Mouse (Mus musculus): ENCODE results near the gene Mfng. TPM values are rescaled to one million over a fixed set of nuclear protein-coding genes. Genes with fewer than 3 reads are reported as not detected.

Gene Mfng
- total RNA-seq, 2 experiments from 2014 or later: 5.1 to 21.8 TPM

DNA sequence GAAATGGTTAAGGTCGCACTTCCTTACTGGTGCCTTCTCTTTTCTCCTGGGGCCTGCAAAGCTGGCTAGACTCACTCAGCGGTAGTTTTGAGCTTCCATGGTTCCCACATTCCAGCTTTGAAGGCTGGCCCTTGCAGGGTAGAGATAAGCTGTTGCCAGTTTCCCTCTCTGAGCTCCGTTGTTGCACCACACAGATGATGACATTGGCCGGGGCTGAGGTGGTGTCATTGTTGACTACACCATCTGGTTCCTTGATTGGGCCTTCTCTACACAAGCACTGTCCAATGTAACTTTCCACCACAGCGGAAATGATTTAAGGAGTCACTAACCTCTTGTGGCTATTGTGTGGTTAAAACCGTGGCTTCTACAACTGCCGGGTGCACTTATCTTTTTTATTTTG is 52.7 kb downstream of the Mfng start:
- peak; percentile 56 for ATAC-seq (replicated peaks; ENCODE audit: low FRiP score, low TSS enrichment, poor library complexity, severe bottlenecking)

DNA sequence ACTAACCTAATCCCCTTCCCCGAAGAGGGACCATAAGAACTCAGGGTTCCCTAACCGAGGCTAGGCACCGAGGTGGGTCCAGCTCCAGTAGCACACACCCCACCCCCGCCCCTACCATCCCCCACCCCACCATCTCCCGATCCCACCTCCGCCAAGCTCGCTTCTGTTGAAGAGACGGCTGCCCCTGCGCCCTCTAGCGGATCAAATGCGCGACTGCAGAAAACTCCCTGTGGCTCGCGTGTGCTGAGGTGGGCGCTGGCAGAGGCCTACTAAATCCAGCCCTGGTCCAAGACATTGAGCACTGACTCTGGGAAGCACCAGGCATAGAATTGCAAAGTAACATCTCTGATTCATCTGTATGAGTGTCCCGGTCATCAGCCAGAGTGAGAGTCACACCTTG is 53.2 kb downstream of the Mfng start:
- ATAC-seq (replicated peaks; ENCODE audit: low FRiP score, low TSS enrichment, poor library complexity, severe bottlenecking): peak; percentile 62; the same call in 1 of the 2 replicates

DNA sequence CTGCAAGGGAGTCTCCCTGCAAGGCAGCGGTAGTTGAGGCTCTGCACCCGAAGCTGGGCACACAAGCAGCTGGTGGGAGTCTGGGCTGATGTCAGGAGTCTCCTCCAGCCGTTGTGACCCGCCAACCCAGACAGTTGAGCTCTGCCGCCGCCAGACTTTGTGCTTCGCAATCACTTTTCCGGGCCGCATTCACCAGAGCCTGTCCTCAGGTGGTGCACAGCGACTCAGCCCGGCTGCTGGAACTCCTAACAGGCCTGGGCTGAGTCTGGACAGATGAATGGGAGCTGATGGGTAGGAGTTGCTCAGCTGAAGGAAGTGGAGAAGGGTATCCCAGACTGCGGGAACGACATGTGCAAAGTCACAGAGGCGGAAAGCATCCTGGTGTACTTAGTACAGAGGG is 53.9 kb downstream of the Mfng start:
- no peak for ATAC-seq (replicated peaks; ENCODE audit: low FRiP score, low TSS enrichment, poor library complexity, severe bottlenecking)

DNA sequence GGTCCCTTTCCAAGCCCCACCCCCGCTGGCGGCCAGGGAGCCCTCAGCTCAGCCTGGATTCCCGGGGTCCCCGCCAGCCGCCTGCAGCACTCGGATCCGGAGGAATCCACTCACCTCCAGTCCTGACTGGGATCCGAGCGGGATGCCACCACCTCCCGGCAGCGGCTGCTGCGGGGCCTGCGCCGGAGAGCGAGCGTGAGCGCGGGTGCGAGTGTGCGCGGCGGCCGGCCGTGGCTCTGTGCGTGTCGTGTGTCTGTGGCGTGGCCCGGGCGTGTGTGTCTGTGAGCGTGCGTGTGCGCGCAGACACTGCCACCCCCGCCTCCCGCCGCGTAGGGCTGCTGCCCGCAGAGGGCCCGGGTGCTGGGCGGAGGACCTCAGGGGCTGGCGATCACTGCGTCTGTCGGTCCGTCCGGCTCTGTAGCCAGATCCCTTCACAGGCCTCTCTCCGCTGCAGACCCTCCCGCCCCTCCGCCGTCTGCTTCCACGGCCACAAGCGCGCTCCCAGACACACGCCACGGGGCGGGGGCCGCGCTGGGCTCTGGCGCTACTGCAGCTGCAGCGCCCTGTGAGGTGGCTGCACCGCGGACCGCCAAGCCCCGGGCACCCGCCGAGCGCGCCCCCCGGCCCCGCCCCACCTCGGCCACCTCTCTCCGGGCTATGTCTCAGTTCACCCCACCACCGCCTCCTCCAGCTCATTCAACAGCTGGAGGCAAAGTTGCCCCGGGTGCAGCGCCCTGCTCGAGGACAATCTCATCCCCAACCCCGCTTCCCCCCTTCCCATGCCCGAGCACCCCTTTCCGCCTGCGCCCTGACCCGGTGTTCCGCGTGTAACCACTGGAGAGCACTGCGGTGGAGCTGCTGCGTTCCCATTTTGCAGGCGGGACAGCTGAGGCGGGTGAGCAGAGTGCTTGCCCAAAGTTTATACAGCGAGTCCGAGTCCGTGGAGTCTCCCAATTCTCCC is 54.7 kb downstream of the Mfng start, which contains the start of gene Elfn2:
Gene Elfn2 (minus strand): TSS at position 482 of the 961 bp plus-strand sequence.
- no peak for ATAC-seq (replicated peaks; ENCODE audit: low FRiP score, low TSS enrichment, poor library complexity, severe bottlenecking)

DNA sequence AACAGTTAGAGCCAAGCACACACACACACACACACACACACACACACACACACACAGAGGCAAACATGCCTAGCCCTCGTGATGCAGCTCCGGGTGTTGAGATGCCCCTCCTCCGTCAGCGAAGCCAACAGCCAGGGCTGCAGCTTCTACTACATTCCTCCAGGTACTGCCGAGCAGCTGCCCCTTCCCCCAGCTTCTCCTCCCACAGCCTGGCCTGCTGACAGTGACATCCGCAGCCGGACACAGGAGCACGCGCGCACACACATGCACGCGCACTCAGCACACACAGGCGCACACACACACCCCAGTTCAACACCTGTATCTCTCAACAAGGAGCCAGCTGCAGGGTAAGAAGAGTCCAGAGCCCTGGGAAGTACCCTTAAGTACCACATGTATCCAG is 56.3 kb downstream of the Mfng start:
- ATAC-seq (replicated peaks; ENCODE audit: low FRiP score, low TSS enrichment, poor library complexity, severe bottlenecking): no peak

DNA sequence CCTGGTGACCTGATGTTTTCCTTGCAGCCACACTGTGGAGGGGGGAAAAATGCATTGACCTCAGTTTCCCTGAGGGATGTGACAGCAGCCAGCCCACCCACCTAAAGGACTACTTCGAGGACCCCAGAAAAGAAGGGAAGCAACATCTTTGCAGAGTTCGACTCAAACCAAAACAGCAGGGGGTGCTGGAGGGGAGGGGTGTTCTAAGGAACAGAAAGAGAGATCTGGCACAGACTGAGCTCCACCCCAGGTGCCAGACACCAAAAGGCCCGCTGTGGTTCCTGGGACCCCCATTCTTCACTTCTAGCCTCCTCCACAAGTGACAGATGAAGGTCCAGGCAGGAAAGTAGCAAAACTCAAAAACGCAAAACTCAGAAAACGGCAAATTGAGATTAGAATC is 57.4 kb downstream of the Mfng start:
- ATAC-seq (replicated peaks; ENCODE audit: low FRiP score, low TSS enrichment, poor library complexity, severe bottlenecking): no peak

DNA sequence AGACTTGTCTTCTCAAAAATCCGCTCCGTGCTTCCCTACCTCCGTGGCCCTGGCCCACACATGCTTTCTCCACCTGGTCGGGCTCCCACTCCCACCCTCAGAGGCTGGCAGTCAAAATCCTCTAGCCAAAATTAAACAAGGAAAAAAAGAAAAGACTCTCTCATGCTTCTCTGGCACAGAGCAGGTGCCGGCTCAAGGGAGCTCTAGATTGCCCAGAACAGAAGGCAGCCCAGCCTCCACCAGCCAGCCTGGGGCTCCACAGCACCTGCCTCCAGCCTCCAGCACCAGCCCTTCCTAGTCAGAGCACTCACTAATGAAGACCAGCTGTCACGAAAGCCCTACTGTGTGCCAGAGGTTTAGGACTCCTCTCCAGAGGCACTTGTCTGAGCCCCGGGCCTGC is 59.5 kb downstream of the Mfng start:
- ATAC-seq (replicated peaks; ENCODE audit: low FRiP score, low TSS enrichment, poor library complexity, severe bottlenecking): no peak

DNA sequence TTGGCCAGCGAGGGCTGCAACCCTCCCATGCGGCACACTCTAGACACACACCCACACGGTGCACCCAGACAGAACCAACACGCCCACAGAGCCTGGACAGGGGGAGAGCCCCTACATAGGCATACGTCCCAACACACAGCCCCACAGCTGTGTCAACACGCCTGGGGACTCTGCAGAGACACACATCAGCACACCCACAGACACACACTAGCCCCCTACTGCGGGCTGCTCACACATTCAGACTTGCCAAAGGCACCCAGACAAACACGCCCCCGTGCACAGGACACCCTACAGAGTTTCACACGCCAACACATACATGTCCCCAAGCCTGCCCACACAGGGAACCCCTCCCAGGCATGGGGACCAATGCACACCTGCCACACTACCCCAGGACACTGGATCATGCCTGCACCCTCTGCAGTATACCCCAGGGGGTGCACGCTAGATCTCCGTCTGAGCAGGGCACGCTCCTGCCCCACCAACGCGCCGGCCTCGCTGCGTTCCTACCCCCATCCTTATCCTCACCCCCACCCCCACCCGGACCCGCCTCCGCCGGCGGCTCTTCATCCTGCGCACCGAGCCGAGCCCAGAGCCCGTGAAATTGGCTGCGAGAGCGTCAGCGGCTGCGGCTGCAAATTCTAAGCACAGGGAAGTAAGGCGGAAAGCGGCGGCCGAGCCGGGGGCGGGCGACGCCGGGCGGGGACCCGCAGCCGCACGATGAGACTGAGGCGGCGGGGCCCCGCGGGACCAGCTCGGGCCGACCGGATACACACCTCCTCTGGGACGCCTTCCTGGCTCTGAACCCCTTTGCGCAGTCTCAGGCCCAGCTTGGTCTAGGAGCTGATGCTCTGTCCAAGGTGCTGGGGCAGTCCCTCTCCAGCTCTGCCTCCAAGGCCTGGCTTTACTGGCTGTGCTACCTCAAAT is 60.7 kb downstream of the Mfng start:
- ATAC-seq (replicated peaks; ENCODE audit: low FRiP score, low TSS enrichment, poor library complexity, severe bottlenecking): no peak

DNA sequence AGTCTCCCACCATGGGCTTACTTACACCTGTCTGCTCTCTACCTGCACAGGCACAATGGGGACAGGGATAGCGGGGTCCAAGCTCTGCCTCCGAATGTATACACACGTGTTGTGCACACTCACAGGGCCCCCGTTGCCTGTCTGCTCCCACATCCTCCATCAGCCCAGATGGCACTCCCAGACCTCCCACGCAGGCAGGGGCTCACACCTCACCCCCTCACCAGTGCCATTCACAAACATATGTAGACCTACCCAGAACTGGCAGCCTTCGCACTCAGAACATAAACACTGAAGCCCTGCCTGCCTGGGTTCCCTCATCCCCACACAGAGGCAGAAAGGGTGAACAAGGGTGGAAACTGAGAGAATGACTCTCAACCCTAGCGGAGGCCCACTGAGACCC is 61.3 kb downstream of the Mfng start:
- ATAC-seq (replicated peaks; ENCODE audit: low FRiP score, low TSS enrichment, poor library complexity, severe bottlenecking): no peak

DNA sequence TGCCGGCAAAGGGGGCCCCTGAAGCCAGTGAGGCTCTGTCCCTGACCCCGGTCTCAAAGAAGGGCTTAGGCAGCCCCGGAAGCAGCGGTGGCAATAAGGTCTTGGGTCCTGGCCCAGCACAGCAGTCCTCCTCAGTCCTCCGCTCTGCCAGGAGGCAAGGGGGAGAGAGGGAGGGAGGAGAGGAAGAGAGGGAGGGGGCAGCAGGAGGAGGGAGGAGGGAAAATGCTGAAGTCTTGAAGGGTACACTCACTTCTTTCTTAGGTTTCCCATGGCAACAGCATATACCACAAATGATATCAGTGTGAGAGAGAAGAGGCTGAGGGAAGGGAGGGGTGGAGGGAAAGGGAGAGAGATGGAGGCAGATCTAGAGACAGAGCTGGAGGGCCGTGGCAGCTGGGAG is 62.6 kb downstream of the Mfng start:
- no peak for ATAC-seq (replicated peaks; ENCODE audit: low FRiP score, low TSS enrichment, poor library complexity, severe bottlenecking)

DNA sequence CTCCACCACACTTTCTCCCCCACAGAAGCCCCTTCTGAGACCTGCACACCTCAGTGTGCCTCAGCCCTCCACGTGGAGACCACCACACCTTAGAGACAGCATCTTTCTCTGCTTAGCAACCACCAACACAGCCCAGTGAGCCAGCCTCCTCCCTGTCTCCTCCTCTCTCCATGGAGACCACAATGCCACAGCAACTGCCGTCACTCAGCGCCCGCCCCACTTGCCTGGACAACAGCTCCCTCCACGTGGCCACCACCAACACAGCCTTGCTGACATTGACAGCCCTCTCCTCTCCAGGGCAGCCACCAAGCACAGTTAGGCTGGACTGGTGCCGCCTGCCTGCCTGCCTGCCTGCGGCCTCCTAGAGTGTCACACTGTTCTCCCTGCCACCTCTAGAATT is 63.5 kb downstream of the Mfng start:
- ATAC-seq (replicated peaks; ENCODE audit: low FRiP score, low TSS enrichment, poor library complexity, severe bottlenecking): no peak

DNA sequence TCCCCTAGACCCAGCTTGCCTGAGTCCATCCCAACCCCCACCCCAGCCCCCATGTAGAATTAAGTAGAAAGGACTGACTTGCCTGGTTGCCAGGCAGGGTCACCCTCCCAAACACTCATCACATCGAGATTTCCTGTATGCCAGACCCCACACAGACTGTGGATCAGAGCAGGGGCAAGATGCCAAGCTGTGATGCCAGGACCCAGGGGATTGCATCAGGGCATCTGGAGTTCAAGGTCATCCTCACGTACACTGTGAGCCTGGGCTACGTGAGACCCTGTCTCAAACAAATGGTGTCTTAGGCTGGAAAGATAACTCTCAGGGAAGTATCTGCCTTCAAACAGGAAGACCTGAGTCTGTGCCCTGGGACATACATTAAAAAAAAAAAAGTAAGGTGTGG is 66.6 kb downstream of the Mfng start:
- no peak for ATAC-seq (replicated peaks; ENCODE audit: low FRiP score, low TSS enrichment, poor library complexity, severe bottlenecking)

Other genes starting within 250 kb of the Mfng start
- 3.1 and 6.9 TPM in 2 replicates for gene C1qtnf6, start 242.1 kb downstream of the Mfng start, total RNA-seq (2014; fragmentation: Nextera tagmentation)
- gene C1qtnf6, start 242.1 kb downstream of the Mfng start, total RNA-seq (2017): 0.14 and 1.7 TPM in 2 replicates
- gene Sstr3, start 228.8 kb downstream of the Mfng start, total RNA-seq (2014; fragmentation: Nextera tagmentation): not detected in 2 replicates
- gene Sstr3, start 228.8 kb downstream of the Mfng start, total RNA-seq (2017): not detected in 2 replicates
- gene Rac2, start 200.7 kb downstream of the Mfng start, total RNA-seq (2014; fragmentation: Nextera tagmentation): 134 and 169 TPM in 2 replicates
- 33.0 and 80.9 TPM in 2 replicates for gene Rac2, start 200.7 kb downstream of the Mfng start, total RNA-seq (2017)
- gene Cyth4, start 176.4 kb downstream of the Mfng start, total RNA-seq (2014; fragmentation: Nextera tagmentation): 7.0 and 18.8 TPM in 2 replicates
- 12.9 and 13.1 TPM in 2 replicates for gene Cyth4, start 176.4 kb downstream of the Mfng start, total RNA-seq (2017)
- gene Elfn2, start 54.7 kb downstream of the Mfng start, total RNA-seq (2014; fragmentation: Nextera tagmentation): not detected in 2 replicates
- not detected in 2 replicates for gene Elfn2, start 54.7 kb downstream of the Mfng start, total RNA-seq (2017)
- 0.42 TPM in 1 of 2 replicates, not detected in the other for gene Card10, start 29.6 kb upstream of the Mfng start, total RNA-seq (2014; fragmentation: Nextera tagmentation)
- gene Card10, start 29.6 kb upstream of the Mfng start, total RNA-seq (2017): not detected in 2 replicates
- 0.77 TPM in 1 of 2 replicates, not detected in the other for gene Cdc42ep1, start 69.1 kb upstream of the Mfng start, total RNA-seq (2014; fragmentation: Nextera tagmentation)
- gene Cdc42ep1, start 69.1 kb upstream of the Mfng start, total RNA-seq (2017): not detected in 2 replicates
- not detected in 2 replicates for gene Lgals2, start 82.1 kb upstream of the Mfng start, total RNA-seq (2014; fragmentation: Nextera tagmentation)
- gene Lgals2, start 82.1 kb upstream of the Mfng start, total RNA-seq (2017): not detected in 2 replicates
- gene Gga1, start 103.7 kb upstream of the Mfng start, total RNA-seq (2014; fragmentation: Nextera tagmentation): 30.0 and 47.6 TPM in 2 replicates
- 7.8 and 10.9 TPM in 2 replicates for gene Gga1, start 103.7 kb upstream of the Mfng start, total RNA-seq (2017)
- not detected in 2 replicates for gene Gm49510, start 126.2 kb upstream of the Mfng start, total RNA-seq (2014; fragmentation: Nextera tagmentation)
- gene Gm49510, start 126.2 kb upstream of the Mfng start, total RNA-seq (2017): 2.6 TPM in 1 of 2 replicates, not detected in the other
- gene Sh3bp1, start 126.3 kb upstream of the Mfng start, total RNA-seq (2014; fragmentation: Nextera tagmentation): 31.8 and 53.7 TPM in 2 replicates
- 11.4 and 11.6 TPM in 2 replicates for gene Sh3bp1, start 126.3 kb upstream of the Mfng start, total RNA-seq (2017)
- gene Pdxp, start 140.4 kb upstream of the Mfng start, total RNA-seq (2014; fragmentation: Nextera tagmentation): 12.7 and 22.5 TPM in 2 replicates
- gene Pdxp, start 140.4 kb upstream of the Mfng start, total RNA-seq (2017): 6.6 and 6.9 TPM in 2 replicates
- 54.9 and 83.9 TPM in 2 replicates for gene Lgals1, start 153.2 kb upstream of the Mfng start, total RNA-seq (2014; fragmentation: Nextera tagmentation)
- 91.1 and 98.2 TPM in 2 replicates for gene Lgals1, start 153.2 kb upstream of the Mfng start, total RNA-seq (2017)
- gene Nol12, start 161.5 kb upstream of the Mfng start, total RNA-seq (2014; fragmentation: Nextera tagmentation): 52.3 and 56.7 TPM in 2 replicates
- 15.3 and 31.6 TPM in 2 replicates for gene Nol12, start 161.5 kb upstream of the Mfng start, total RNA-seq (2017)
- 29.1 and 33.9 TPM in 2 replicates for gene Triobp, start 174.2 kb upstream of the Mfng start, total RNA-seq (2014; fragmentation: Nextera tagmentation)
- gene Triobp, start 174.2 kb upstream of the Mfng start, total RNA-seq (2017): 11.2 and 12.5 TPM in 2 replicates

All from megakaryocyte-erythroid progenitor cell, adult 5-6 weeks (primary cell).